Mouse (Mus musculus) lung, adult 2 months (tissue): Measurements from ENCODE around the gene Prcp.

ENCODE experiments used
- CTCF ChIP-seq: fragments of 200-500 bp; IDR thresholded peaks from 2 replicates; pipeline ENCODE4 v1.5.1; 2011; ENCODE audit warnings: mild to moderate bottlenecking, low read length, control low read depth; ENCODE audit not compliant: insufficient read depth
- POLR2A ChIP-seq: fragments of 200-500 bp; IDR thresholded peaks from 2 replicates; pipeline ENCODE4 v1.6.1; 2011; ENCODE audit warnings: low read depth, mild to moderate bottlenecking, control low read depth, low read length, borderline replicate concordance; ENCODE audit errors: extremely low read depth

DNA sequence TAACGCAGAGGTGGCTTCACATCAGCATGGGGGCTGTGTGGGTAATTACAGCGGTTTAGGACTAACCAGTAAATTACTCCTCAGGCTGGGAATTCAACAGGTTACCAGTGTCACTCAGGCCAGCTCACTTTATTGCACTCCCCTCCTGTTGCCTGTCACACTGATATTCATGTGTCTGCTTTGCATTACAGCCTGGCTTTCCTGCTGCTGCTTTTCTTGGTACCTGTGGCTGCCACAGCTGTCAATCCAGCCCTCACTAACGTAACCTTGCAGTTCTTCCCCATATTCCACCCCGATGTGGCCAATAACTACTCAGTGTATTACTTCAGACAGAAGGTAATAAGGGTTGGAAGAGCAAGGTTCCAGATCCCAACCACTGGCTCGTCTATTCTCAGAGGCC, 65.5 kb downstream of the Prcp start:
- TF ChIP-seq POLR2A (no peak), CTCF (no peak)
